Mouse (Mus musculus) heart, adult 18-20 months (tissue): ENCODE results near the gene Gdap1l1. TPM values are rescaled to one million over a fixed set of nuclear protein-coding genes. Genes with fewer than 3 reads are reported as not detected.

ENCODE experiments used
- DNase-seq, 2 experiments: peaks; one replicate each; pipeline ENCODE4 v3.0.0; 2021 to 2022; ENCODE audit warnings: mixed read lengths in 1 of 2
- total RNA-seq, 2 experiments: library from RNA; stranded (reverse); gene quantifications; 2 replicates each; pipeline ENCODE4 v1.2.3; 2021

Gene Gdap1l1
- total RNA-seq, 2 experiments from 2014 or later, result not detected

DNA sequence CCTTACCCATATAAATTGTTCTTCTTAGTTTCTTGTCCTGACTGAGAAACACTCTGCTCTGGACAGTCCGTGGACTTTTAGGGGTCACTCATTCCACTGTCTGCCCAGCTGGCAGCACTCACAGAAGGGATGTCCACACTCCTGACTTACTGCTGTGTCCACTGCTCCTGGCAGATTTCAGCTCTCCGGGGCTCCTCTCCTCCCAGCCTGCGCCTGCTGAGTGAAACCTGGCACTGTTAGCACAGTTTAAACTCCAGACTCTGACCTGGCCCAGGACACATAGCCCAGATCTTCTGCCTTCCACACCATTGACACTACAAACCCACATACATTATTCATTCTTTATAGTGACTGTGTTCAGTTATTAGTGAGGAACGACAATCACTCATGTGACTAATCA, 25.7 kb downstream of the Gdap1l1 start:
- peak in 1 of 2 experiments; percentile 27 for DNase-seq

DNA sequence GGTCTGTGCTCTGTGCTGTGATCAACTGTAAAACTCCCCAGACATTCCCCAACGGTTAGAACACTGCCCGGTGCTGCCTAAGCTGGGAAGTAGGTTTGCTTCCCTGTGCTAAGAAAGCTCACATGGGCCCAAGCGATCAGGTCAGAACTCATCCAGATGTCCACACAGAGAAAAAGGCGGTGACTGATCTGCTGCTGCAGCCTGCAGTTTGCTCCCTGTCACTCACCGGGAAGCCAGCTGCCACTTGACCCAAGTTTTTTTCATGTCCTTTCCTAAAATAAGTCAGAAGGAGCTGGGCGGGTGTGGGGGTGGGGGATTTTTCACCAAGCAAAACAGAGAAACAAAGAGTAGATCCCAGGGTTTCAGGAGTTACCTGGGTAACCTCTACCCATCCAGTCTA, 26.3 kb downstream of the Gdap1l1 start:
- peak; percentile 45 to 64 for DNase-seq

DNA sequence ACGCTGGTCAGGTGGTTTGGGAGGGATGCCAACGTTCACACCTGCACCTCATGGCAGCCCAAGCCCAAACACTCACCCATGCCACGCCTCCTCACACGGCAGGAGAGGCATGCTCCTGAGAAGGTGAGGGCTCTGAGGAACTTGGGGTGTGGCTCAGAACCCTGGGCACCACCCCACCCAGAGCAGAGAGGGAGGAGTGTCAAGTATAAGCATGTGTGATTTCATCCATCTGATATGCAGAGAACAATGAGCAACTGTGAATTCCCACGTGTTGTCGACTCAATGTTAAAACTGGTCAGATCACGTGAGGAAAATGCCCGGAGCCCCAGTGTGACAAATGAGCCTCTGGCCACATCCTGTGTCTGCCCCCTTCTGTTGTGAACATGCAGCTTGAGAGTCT, 28.5 kb downstream of the Gdap1l1 start:
- no peak for DNase-seq

DNA sequence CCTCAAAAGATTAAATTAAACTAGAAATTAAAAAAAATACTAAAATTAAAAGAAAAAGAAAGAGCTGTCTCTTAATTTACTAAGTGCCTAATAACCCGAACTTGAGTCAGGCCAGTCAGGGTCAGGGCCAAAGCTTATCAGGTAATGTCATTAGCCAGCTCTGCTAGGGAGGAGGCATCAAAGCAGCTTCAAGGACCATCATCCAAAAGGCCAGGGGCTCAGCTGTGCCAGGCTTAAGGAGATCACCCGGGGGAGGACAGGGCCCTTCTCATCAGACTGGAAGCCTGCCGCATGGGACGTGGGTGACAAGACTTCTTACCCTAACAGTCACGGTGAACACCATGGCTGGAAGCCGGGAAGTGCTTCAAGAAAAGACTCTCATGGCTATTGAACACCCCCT, 29.3 kb downstream of the Gdap1l1 start:
- DNase-seq, result peak in 1 of 2 experiments; percentile 25

DNA sequence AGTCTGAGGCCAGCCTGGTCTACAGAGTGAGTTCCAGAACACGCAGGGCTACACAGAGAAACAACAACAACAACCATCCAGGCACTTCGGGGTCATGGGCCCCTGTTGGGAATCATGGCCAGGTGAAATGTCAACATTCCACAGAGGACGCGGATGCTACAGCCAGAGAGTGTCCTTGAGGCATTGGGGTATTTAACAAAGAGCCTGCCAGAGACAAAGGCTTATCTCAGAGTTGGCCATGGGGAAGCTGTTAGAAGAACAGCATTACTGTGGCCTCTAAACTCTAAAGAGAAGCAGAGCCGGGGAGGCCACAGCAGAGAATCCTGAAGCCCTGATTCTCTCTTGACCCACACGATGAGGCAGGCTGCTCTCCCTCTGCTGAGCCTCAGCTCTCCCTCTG, 30.6 kb downstream of the Gdap1l1 start:
- DNase-seq, result no peak

DNA sequence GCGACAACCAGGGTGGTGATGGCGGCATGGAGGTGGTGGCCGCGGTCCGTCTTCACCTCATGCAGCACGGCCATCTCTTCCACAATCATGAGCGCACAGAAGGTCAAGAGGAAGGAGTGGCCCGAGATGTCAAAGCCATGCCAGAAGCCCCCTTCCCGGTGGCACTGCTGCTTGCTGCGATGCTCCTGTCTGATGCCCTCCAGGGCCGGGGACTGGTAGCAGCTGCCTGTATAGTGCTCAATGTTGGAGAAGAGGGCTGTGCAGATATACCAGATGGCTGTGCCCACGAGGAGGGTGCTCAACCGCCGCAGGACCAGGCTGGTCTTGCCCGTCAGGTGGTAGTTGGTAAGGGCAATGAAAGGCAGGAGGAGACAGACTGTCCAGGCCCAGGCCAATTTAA, 31.4 kb downstream of the Gdap1l1 start:
- peak in 1 of 2 experiments; percentile 31 for DNase-seq

DNA sequence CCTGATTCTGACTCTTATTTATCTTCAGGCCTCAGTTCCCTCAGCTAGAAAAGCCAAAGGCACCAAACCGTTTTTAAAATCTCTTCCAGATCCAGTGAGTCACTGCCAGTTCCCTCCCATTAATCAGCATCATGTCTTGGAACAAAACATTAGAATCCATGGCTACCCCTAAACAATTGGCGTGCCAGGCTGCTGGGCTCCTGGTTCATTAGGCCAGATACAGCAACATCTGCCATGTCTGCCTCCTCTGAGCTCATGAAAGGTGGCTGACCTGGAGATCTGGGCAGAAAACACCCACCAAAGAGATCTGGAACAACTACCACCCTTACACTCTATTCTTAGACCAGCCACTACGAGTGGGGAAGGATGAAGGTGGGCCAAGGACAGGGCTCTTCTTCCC, 32.9 kb downstream of the Gdap1l1 start:
- peak; percentile 73 to 82 for DNase-seq

DNA sequence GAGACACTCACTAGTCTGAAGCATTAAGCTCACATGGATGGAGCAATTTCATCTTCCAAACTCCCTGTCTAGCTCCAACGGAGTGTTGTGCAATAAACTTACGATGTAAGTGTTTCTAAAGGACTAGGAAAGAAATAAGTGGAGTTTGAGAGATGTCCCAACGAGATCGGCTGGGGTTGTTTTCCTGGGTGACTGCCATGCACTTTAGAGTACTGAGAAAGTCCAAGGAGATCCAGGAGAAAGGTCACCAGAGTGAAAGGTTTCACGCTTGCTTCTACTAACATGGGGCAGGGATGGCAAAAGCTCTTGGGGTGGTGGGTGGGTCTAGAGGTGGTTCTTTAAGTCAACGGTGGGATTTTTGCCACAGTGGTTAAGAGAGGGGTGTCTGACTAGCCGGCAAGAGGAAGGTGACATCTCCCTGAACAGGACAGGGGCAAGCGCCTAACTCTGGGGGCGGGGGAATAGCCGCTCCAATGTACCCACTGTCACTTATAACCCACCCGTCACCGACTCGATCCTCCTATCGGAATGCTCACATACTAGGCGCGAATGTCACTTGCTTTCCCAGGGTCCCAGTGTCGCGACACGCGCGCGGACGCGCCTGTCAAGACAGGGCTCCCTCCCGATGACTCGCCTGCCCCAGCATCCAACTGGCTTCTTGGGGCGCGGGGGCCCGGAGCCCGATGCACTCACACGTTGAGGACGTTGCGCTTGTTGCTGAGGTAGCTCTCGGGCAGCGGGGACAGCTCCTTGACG, 33.6 kb downstream of the Gdap1l1 start:
- DNase-seq, result peak; percentile 61 to 69

DNA sequence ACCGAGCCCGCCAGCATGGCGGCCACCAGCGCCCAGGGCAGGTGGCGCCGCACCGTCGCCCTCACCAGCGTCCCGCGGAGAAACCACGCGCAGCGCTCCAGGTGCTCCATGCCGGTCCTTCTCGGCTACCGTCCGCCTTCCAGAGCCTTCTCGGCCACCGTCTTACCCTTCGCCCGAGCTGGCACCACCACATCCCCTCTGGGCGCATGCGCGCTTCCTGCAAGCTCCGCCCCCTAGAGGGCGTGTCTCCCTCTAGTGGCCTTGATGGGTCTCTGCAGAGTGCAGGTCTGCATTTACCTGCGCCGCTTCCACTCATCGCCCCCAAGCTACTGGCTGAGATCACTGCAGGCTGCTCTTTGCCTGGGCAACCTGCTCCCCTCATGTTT, 34.2 kb downstream of the Gdap1l1 start, which contains the start of gene Fitm2:
Fitm2 (minus strand) TSS at position 164 of the 386 bp plus-strand sequence.
- peak; percentile 94 to 96 for DNase-seq

DNA sequence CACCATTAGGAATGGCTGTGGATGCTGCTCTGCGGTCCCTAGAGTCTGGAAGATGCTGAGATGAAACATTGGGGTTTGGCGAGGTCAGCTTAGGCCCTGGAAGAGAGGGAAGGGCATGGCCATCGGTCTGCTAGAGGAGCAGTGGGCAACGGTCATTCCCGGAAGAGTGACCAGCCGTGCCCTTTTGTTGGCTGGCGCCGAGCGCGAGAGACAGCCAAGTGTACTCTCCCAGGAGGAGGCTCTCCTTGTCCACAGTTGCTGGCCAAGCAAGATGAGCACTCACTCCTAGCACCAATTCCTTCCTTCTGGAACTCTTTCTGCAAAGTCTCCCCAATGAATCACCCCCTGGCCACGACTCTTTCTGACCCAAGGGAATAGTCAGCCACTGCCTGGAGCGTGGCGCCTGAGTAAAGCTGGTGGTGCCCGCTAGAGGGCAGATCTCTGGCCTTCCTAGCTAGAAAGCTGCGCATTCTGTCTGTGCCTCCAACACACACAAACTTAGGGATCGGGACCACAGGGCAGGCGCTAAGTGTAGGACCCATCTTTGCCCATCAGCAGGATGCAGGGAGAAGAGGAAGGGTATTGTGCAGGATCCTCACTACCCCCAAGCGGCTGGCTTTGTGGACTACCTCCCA, 42.0 kb downstream of the Gdap1l1 start:
- DNase-seq, result no peak

DNA sequence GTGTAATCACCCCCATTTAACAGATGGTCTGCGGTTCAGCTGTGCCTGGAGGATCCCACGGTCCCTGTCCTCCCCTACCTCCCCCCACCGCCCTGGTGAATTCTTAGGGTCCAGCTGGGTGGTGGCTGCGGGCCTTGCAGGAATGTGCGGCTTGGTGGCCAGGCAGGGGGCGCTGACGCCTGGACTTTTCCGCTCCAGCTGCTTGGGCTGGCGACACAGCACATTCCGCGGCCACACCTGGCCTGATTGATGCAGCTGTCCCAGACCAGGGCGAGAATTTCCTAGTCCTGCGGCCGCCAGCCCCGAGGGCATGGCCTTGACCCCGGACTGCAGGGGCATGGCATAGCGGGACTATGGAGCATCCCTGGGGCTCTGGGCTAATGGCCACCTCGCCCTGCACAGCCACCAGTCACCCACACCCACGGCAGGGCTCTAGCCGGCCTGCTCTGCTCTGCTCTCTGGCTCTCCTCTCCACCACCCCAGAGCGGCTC, 43.3 kb downstream of the Gdap1l1 start:
- no peak for DNase-seq

DNA sequence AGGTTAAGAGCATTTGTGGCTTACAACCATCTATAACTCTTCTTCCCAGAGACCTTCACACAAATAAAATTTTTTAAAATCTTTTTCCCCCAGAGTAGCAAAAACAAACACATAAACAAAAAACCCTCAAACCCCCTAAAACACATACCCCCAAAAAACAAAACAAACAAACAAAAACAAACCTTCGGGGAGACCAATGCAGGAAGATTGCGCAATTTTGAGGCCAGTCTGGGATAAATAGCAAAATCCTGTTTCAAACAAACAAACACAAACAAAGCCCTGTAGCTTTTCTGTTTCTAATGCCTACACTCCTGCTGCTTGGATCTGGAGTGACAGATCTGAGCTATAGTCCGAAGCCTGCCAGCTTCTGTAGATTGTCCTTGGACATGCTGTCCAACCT, 49.1 kb downstream of the Gdap1l1 start:
- no peak for DNase-seq

DNA sequence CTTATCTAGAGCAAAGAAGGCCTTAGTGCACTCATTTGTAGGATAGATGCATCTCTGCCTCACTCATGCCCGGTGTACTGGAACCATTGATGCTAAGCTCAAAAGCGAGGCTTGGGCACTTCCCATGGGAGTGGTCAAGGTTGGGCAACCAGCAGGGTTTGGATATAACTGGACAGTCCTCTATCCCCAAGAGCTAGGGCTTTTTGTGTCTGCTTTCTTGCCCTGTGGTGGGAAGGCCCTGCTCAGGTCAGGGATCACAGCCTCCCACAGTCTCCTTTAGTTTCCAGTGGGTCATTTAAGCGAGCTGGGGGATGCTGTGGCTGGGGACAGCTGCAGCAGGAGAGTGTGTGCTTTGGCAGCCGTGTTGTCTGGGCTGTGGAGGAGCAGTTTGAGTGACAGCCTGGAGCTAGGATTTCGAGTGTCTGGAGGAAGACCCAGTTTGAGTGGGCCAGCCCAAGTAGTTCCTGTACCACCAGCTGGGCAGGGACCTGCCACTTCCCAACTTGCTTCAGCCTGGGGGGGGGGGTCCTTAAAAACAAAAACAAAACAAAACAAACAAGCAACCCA, 51.5 kb downstream of the Gdap1l1 start:
- DNase-seq, result no peak

DNA sequence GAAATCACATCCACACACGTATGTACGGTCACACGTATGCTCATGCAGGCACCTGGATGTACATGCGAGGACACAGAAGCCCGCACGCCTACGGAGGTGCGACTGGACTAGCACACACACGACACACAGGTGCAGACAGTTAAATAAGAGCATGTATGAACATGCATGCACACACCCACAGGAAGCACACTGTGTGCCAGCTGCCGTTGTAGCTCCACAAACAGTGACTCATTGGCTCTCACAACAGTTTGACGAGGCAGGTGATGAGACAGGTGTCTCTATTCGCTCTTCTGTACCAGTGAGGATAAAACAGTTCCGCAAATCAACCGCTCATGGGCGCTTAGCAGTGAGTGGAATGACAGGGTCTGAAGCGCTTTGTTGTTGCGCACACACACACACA, 52.4 kb downstream of the Gdap1l1 start:
- DNase-seq, result no peak

DNA sequence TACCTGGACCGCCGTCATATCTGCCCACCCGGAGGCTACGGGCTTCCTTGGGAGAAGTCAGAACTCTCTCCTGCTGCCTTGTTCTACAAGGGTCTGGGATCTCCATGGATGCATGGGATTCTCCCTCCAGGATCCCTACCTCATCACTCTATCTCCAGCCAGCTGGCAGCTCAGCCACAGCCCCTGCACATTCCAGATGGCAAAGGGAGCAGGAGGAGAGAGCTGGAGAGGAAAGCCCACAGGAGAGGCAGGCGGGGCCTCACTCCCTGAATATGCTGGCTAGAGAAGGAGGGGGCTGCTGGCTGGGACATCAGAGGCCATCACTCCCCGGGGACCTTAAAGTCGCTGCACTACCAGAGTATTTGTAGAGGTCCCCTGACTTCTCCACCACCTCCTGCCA, 53.1 kb downstream of the Gdap1l1 start:
- no peak for DNase-seq

DNA sequence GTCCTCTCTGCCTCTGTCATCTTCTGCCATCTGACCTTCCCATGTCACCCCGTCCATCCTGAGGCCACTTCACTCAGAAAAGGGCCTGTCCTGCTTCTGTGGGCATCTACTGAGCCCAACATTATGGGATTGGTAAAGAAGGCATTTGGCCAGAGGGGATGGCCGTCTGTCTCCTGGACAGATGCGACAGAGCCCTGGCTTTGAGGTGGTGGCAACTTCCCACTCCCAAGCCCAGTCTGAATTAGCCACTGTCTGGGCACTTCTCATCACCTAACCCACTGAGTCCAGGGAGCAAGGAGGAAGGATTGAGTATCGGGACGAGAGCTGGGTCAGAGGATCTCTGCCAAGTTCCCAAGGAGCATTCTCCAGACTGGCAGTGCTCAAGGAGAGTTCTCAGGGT, 53.7 kb downstream of the Gdap1l1 start, which contains the start of gene R3hdml:
R3hdml (plus strand) TSS at position 301 of the 400 bp plus-strand sequence.
- no peak for DNase-seq

DNA sequence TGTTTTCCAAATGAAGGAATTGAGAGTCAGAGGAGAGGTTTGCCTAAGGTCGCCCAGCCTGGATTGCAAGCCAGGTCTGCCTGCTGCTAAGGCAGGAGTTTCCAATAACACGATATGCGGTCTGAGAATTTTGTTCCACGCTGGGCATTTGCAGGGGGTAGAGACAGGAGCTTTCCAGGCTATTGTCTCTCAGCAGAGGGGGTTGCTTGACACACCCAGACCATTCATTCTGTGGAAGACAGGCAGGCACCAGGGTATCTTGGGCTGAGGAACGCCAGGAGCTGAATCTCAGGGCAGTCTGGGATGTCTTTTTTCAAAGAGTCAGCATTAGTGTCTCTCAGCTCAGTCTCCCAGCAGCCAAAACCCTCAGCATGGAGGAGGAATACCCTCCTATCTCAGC, 54.8 kb downstream of the Gdap1l1 start:
- no peak for DNase-seq

DNA sequence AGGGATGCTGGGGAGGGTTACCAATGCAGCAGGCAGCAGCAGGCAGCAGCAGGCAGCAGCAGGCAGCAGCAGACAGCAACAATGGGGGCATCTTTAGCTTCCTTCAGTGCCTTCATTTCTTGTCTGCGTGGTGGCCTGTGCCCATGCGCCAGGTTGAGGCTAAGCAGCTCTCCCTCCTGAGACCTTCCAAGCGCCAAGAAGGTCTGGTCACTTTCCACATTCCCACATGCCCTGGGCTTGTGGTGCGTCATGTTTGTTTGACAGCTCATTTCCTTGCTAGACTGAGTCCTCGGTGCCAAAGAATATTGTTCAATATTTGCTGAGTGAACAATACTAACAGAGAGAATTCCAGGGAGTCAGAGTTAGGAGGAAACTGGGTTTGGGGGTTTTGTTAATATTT, 55.7 kb downstream of the Gdap1l1 start:
- no peak for DNase-seq

DNA sequence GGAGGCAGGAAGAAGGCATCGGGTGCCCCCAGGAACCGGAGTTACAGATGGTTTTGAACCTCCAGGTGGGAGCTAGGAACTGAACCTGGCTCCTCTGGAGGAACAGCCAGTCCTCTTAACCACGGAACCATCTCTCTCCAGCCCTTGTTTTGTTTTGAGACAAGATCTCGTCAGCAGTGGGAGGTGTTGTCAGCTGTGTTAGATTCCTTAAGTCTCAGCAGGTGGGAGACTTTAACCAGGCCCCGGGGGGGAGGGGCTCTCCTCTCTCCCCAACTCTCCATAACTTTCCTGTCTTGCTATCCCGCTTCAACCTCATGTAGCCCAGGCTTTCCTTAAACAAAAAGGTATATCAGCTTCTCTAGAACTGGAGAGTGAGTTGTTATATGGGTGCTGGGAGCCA, 56.2 kb downstream of the Gdap1l1 start:
- DNase-seq, result no peak

DNA sequence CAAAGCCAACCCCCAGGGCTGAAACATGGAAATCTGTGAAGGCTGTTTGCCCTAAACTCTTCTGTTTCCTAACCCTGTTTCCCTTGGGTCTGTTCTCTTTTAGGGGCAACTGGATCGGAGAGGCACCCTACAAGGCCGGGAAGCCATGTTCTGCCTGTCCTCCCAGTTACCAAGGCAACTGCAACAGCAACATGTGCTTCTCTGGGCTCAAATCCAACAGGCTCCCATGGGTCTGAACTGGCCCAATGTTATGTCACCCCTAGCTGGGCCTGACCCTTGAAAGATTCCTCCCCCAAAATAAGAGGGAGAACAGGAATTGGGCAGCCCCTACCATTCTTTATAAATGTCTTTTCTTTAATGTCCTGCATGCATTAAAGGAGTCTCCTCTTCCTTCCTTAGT, 63.9 kb downstream of the Gdap1l1 start:
- peak; percentile 41 to 42 for DNase-seq

DNA sequence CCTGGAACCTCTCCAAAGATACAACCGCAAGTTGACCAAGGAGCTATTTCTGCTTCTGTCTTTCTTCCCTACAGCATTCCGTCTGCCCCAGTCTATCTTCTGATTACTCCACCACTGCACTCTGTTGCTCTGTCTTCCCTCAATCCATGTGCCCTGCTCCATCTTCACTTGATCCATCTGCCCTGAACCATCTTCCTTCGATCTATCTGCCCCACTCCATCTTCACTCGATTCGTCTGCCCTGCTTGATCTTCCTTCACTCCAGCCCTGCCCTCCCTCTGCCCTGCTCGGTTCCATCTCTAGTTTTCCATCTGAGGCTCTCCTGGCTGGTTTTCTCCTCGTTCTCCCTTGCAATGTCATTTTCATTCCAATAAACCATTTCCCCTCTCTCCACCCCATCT, 64.9 kb downstream of the Gdap1l1 start:
- no peak for DNase-seq
